Mouse (Mus musculus) lung, postnatal 0 days (tissue): ENCODE measurements around the gene Ripk1.
"Not testable (repeated sequence)": the region's sequence is repeated elsewhere in the genome, so short reads cannot be mapped to it uniquely, and the experiment has no call there.

ENCODE experiments used
- CTCF ChIP-seq: IDR thresholded peaks from 2 replicates; pipeline ENCODE4 v1.5.1; 2016; ENCODE audit warnings: antibody characterized with exemption, mild to moderate bottlenecking
- EP300 ChIP-seq: IDR thresholded peaks from 2 replicates; pipeline ENCODE4 v1.6.1; 2016; ENCODE audit warnings: antibody characterized with exemption, mild to moderate bottlenecking, control low read depth

- not testable (repeated sequence) for TF ChIP-seq CTCF, EP300
Measured at GRCm38 (mm10) chr13:34074441-34074840, 72.3 kb downstream of the Ripk1 start.
